Mouse (Mus musculus) CH12.LX (cell line): ENCODE results near the gene Tagln2. TPM values are rescaled to one million over a fixed set of nuclear protein-coding genes. Genes with fewer than 3 reads are reported as not detected.

Source experiments
- DNase-seq: peaks from one replicate; pipeline ENCODE4 v3.0.0-alpha.2; 2013; ENCODE audit errors: extremely low read depth
- H3K27ac ChIP-seq: 2 replicates; pipeline ENCODE4 v1.5.1; 2012; ENCODE audit warnings: low read depth, mild to moderate bottlenecking, control low read depth, moderate library complexity; ENCODE audit not compliant: insufficient read depth
- H3K27me3 ChIP-seq: replicated peaks from 2 replicates; pipeline ENCODE3; 2012; ENCODE audit warnings: inconsistent platforms
- H3K36me3 ChIP-seq, 2 experiments: replicated peaks in 1 of 2; 2 replicates each; pipeline versions ENCODE3 to v1.6.1; 2012; ENCODE audit warnings: inconsistent platforms in 1 of 2, low read length in 1 of 2, mild to moderate bottlenecking in 1 of 2, mixed read lengths in 1 of 2, moderate library complexity in 1 of 2; ENCODE audit not compliant: control insufficient read depth in 1 of 2, insufficient read depth in 1 of 2
- H3K4me1 ChIP-seq, 2 experiments: 2 replicates each; pipeline ENCODE4 v1.6.1; 2012; ENCODE audit warnings: inconsistent platforms in 1 of 2, moderate library complexity in 1 of 2; ENCODE audit not compliant: insufficient read depth in 2 of 2, control insufficient read depth in 1 of 2
- H3K4me2 ChIP-seq: 2 replicates; pipeline ENCODE4 v1.6.1; 2012; ENCODE audit warnings: low read depth, mild to moderate bottlenecking, control low read depth; ENCODE audit not compliant: poor library complexity, insufficient read depth, severe bottlenecking
- H3K4me3 ChIP-seq, 3 experiments: fragments of 150-350 bp in 1 of 3; sonication (generic) in 1 of 3; replicated peaks in 1 of 3; 2 replicates each; pipeline versions ENCODE3 to v1.5.1; 2011 to 2012; ENCODE audit warnings: low read depth in 2 of 3, low read length in 2 of 3, mild to moderate bottlenecking in 2 of 3, moderate library complexity in 2 of 3, control low read depth in 1 of 3, improper control_type of control experiment in 1 of 3, inconsistent platforms in 1 of 3, mixed read lengths in 1 of 3; ENCODE audit not compliant: poor library complexity in 1 of 3
- H3K79me2 ChIP-seq: replicated peaks from 2 replicates; pipeline ENCODE4 v1.6.1; 2012; ENCODE audit warnings: mild to moderate bottlenecking, moderate library complexity; ENCODE audit not compliant: control insufficient read depth, poor library complexity, insufficient read depth, severe bottlenecking; ENCODE audit errors: extremely low read depth
- H3K9ac ChIP-seq: 2 replicates; pipeline ENCODE4 v1.6.1; 2012; ENCODE audit warnings: low read depth, mild to moderate bottlenecking, control low read depth, moderate library complexity; ENCODE audit not compliant: insufficient read depth
- H3K9me3 ChIP-seq: replicated peaks from 2 replicates; pipeline ENCODE3; 2012; ENCODE audit warnings: low read length, inconsistent platforms, mixed read lengths
- BHLHE40 ChIP-seq: IDR thresholded peaks from 2 replicates; pipeline ENCODE4 v1.6.1; 2011; ENCODE audit warnings: mild to moderate bottlenecking, low read depth, low read length, improper control_type of control experiment
- CHD2 ChIP-seq: IDR thresholded peaks from 2 replicates; pipeline ENCODE4 v1.6.1; 2011; ENCODE audit warnings: low read length, improper control_type of control experiment
- CTCF ChIP-seq, 2 experiments: IDR thresholded peaks in 1 of 2; conservative IDR thresholded peaks in 1 of 2; 2 replicates each; pipeline ENCODE4 v1.5.1; 2011 to 2012; ENCODE audit warnings: low read depth in 2 of 2, low read length in 2 of 2, improper control_type of control experiment in 1 of 2, inconsistent platforms in 1 of 2, mild to moderate bottlenecking in 1 of 2, moderate library complexity in 1 of 2
- E2F4 ChIP-seq: IDR thresholded peaks from 2 replicates; pipeline ENCODE4 v1.6.1; 2011; ENCODE audit warnings: low read depth, low read length, improper control_type of control experiment; ENCODE audit not compliant: insufficient replicate concordance
- ETS1 ChIP-seq: conservative IDR thresholded peaks from 2 replicates; pipeline ENCODE4 v1.6.1; 2012; ENCODE audit warnings: low read depth, mild to moderate bottlenecking, inconsistent platforms, low read length, improper control_type of control experiment, moderate library complexity
- HCFC1 ChIP-seq: IDR thresholded peaks from 2 replicates; pipeline ENCODE4 v1.6.1; 2012; ENCODE audit warnings: low read depth, mild to moderate bottlenecking, inconsistent platforms, low read length, improper control_type of control experiment
- JUN ChIP-seq: IDR thresholded peaks from 2 replicates; pipeline ENCODE4 v1.6.1; 2011; ENCODE audit warnings: low read depth, mild to moderate bottlenecking, low read length, improper control_type of control experiment, moderate library complexity; ENCODE audit not compliant: insufficient read depth
- MAX ChIP-seq: IDR thresholded peaks from 2 replicates; pipeline ENCODE4 v1.6.1; 2011; ENCODE audit warnings: low read length, improper control_type of control experiment
- SMC3 ChIP-seq: IDR thresholded peaks from 2 replicates; pipeline ENCODE4 v1.6.1; 2011; ENCODE audit warnings: low read depth, low read length, improper control_type of control experiment
- TCF12 ChIP-seq: IDR thresholded peaks from 2 replicates; pipeline ENCODE4 v1.6.1; 2014; ENCODE audit warnings: low read depth, mild to moderate bottlenecking, inconsistent platforms, low read length, improper control_type of control experiment
- ZC3H11A ChIP-seq: IDR thresholded peaks from 2 replicates; pipeline ENCODE4 v1.6.1; 2012; ENCODE audit warnings: low read depth, mild to moderate bottlenecking, inconsistent platforms, low read length, improper control_type of control experiment
- ZNF384 ChIP-seq: IDR thresholded peaks from 2 replicates; pipeline ENCODE4 v1.6.1; 2012; ENCODE audit warnings: low read depth, low read length, improper control_type of control experiment, inconsistent platforms
- dilution Hi-C: fragments of 300-500 bp; cut with MboI; formaldehyde crosslinking; loops from 2 replicates; pipeline ENCODE4 v1.14.3; 2020; ENCODE audit warnings: low sequenced_read_pairs; ENCODE audit not compliant: extremely low pct_unique_long_range_greater_than_20kb, extremely low pct_ligation_motif_present
- in situ Hi-C: fragments of 300-500 bp; cut with MboI; formaldehyde crosslinking; loops from 3 replicates; pipeline ENCODE4 v1.14.3; 2019; ENCODE audit warnings: low sequenced_read_pairs, low pct_ligation_motif_present, low pct_unique_long_range_greater_than_20kb, mixed read lengths
- polyA plus RNA-seq: library from polyadenylated mRNA; unstranded; fragments of >175 nt; gene quantifications from 2 replicates; pipeline ENCODE4 v1.2.1, GENCODE M21; 2012; ENCODE audit warnings: low read depth; ENCODE audit not compliant: insufficient read length
- total RNA-seq, 2 experiments: library from RNA; depleted of rRNA; stranded (reverse); fragments of 300-350 nt in 1 of 2; fragments of >200 nt in 1 of 2; gene quantifications; 2 replicates each; pipeline ENCODE4 v1.2.3; 2012 to 2014

Gene Tagln2
- total and polyA plus RNA-seq, 3 experiments, result 172 to 337 (median 206) TPM

DNA sequence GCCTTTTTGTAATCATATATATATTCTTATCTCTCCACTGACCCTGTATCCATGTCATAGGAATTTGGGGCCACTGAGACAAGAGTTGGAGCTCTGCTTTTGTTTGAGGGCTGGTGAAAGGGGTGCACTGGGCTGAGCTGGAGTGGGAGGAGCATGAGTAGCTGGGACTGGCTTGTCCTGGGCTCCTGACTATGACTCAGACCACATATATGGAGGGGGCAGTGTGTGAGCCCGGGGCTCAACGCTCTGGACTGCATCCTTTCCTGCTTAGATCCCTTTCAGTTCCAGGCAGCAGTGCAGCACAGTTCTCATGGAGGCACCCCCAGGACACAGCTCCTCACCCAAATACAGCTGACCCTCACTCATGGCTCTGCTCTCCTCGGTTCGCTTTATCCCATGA, 46.2 kb downstream of the Tagln2 start:
- Histone ChIP-seq H3K79me2 (no peaks in the 10 kb centered on the region), H3K4me1 (peaks cover 8 to 37% of the 10 kb centered on the region in 2 experiments), H3K27me3 (peaks cover 1% of the 10 kb centered on the region), H3K4me2 (no peak overlapping the region), H3K27ac (no peak overlapping the region), H3K9ac (no peak overlapping the region), H3K4me3 (no peak overlapping the region), H3K9me3 (no peaks in the 10 kb centered on the region), H3K36me3 (peaks cover 0 to 3% of the 10 kb centered on the region in 2 experiments)
- dilution Hi-C loops, result no loop called here
- DNase-seq, result no peak
- in situ Hi-C loops, result no loop called here
- no peak for TF ChIP-seq JUN
- TF ChIP-seq HCFC1, result no peak
- no peak for TF ChIP-seq ZC3H11A
- no peak for TF ChIP-seq BHLHE40
- TF ChIP-seq ZNF384, result no peak
- TF ChIP-seq, all 38 proteins: peak for 0

DNA sequence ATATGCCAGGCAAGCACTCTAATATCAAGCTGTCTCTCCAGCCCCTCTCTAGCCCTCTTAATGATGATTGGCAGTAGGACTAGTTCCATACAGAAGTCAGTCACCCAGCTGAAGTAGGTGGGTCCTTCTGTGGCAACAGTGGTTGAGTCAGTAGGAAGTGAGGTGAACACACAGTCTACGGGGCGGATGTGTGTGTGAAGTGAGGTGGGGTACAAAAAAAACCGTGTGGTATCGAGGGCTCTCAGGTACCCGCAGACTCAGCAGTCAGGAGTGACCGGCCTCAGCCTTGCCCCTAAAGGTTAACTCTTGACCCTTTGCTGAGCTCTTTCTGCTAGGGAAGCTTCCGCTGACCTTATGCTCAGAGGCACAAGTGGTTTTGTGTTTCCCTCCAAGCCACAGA, 48.7 kb downstream of the Tagln2 start:
- Histone ChIP-seq H3K4me3 (no peak overlapping the region), H3K36me3 (peaks cover 0 to 3% of the 10 kb centered on the region in 2 experiments), H3K4me2 (peak overlapping the region; percentile 60; the same call in 1 of the 2 replicates), H3K9me3 (no peaks in the 10 kb centered on the region), H3K9ac (no peak overlapping the region), H3K79me2 (no peaks in the 10 kb centered on the region), H3K27ac (no peak overlapping the region), H3K4me1 (peaks cover 8 to 35% of the 10 kb centered on the region in 2 experiments), H3K27me3 (peaks cover 2% of the 10 kb centered on the region)
- peak; percentile 52 for DNase-seq
- TF ChIP-seq CHD2 (no peak), E2F4 (no peak), TCF12 (peak; percentile 18; the same call in 1 of the 2 replicates)
- in situ Hi-C loops, result no loop called here
- dilution Hi-C loops, result no loop called here

DNA sequence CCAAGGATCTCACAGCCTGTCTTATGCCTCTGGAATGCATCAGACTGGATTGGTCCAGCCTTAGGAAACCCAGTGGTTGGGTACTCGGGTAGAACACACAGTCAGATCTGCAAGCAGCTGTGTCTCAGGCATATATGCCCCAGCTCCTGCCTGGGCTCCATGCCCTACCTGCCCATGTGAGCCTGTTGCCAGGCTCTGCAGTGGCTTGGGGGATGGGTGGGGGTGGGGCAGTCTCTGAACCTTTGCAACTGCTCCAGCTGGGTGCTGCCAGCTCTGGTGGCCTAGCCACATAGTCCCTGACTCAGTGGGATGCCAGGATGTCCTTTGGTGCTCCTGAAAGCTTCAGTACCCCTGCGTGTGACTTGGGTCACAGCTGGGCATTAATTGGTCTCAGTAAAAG, 49.5 kb downstream of the Tagln2 start:
- Histone ChIP-seq H3K27ac (no peak overlapping the region), H3K9ac (no peak overlapping the region), H3K4me3 (peak overlapping the region in 1 of 3 experiments; percentile 66)

More for the DNA sequence above, 49.5 kb downstream of the Tagln2 start:
- peaks cover 8 to 35% of the 10 kb centered on the region in 2 experiments for H3K4me1 ChIP-seq
- H3K36me3 ChIP-seq, result peaks cover 0 to 3% of the 10 kb centered on the region in 2 experiments
- no peaks in the 10 kb centered on the region for H3K9me3 ChIP-seq
- in situ Hi-C loops, result no loop called here
- dilution Hi-C loops, result no loop called here
- no peak for DNase-seq
- H3K4me2 ChIP-seq, result peak overlapping the region; percentile 87
- H3K79me2 ChIP-seq, result no peaks in the 10 kb centered on the region
- peaks cover 6% of the 10 kb centered on the region for H3K27me3 ChIP-seq
- TF ChIP-seq ETS1, result no peak
- TF ChIP-seq SMC3, result no peak
- no peak for TF ChIP-seq CTCF (conservative IDR thresholded peaks at IDR 0.05 in 1 of 2, IDR thresholded peaks at IDR 0.05 in 1 of 2; ENCODE audit: low read depth in 2 of 2, low read length in 2 of 2)
- no peak for TF ChIP-seq MAX
- no peak for TF ChIP-seq ZNF384
- TF ChIP-seq, all 38 proteins: peak for 0
